Mouse (Mus musculus): ENCODE results near the gene Olfr568. TPM values are rescaled to one million over a fixed set of nuclear protein-coding genes. Genes with fewer than 3 reads are reported as not detected.

Gene Olfr568
- polyA plus RNA-seq (2014; fragmentation: Illumina TruSeq; extraction: RNeasy Lipid Tissue Mini Kit (QIAGEN cat#74804); ENCODE audit: low read depth, low replicate concordance), result not detected

DNA sequence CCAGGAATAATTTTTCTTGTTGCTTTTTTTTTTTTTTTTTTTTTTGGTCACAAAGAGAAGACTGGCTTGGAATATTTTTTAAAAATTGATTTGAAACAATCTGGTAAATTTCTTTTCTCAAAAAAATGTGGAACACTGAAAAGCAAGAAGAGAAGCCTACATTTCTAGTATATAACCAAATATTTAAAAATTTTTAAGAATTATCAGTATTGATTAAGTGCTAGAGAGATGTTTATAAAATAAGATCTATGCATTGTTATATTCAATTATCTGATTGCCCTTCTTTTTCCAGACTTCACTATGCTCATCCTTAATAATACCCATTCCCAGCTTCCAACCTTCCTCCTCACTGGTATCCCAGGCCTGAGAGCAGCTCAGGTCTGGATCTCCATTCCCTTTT, at the start of gene Olfr568:
Olfr568 (plus strand) TSS at position 301 of the 400 bp plus-strand sequence.

DNA sequence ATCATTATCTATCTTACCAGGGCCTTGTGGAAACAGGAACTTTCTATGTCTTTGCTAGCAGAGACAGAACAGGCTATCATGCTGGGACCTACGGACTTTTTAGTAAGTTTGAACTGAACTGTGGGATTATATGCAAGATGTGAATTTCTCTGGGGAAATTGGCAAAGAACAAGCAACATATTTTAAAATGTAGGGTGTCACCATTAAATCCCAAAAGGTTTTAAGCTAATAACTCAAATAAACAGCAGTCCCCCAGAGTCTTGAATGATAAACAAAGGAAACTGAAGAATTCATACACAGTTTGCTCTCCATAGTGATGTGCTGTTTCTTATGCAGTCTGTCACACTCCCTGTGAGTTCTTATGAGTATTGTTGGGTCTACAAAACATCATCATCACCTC, 18.3 kb upstream of the Olfr568 start, which contains the start of gene Olfr566:
Olfr566 (minus strand) TSS at position 101 of the 400 bp plus-strand sequence.

DNA sequence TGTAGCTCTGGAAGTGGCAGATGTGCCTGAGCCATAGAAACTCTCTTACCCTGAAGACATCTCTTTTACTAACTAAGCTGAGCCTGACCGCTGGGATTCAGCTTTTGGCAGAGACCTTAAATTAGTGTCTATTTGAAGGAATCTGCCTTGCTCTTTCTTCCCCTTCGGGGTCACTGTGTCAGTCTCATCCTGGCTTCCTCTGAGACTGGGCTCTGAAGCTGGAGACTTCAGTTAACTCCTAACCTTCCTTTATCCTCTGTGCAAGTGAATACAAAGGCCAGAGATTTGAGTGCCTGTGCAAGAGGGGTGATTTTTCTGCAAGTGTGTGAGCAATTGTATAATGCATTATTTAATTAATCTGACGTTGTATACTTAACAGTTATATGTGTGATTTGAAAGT, 13.9 kb downstream of the Olfr568 start, which contains the start of gene Olfr569:
Olfr569 (minus strand) TSS at position 101 of the 400 bp plus-strand sequence.

DNA sequence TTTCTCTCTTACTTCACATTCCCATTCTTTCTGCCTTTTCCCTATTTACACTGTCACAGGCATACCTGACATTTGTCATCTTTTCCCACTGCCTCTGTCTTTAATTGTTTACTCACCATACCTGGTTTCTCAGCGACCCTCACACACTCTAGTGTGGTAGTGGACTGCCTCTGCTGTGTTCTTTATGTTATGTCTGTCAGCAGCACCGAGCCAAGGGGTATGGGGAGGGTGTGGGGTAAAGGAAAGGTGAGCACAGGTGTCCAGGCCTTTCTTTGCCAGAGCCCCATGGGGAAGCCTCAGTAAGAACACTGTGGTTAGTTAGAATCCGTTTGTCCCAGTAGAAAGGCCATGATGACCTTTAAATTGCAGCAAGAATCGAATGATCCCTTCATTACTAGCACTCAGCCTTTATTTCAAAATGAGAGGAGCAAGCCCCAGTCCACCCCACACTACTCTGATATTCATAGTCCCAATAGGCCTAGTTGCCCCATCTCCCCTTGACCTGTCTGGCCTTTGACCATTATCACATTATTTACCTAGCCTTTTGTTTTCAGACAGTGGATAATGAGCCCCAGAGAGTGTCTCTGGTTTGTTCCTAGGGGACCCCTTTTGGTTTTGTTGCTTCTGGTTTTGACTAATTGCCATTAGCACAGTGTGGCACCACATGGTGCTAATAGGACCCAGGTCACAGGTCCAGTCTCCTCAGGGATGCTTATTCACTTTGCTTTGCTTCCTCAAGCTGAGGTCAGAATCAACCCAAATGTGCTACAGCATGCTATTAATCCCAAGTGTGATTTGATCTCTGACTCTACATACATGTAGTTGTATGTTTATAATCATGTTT, 40.3 kb downstream of the Olfr568 start, which contains the start of gene Olfr571:
Olfr571 (minus strand) TSS at position 505 of the 844 bp plus-strand sequence.

DNA sequence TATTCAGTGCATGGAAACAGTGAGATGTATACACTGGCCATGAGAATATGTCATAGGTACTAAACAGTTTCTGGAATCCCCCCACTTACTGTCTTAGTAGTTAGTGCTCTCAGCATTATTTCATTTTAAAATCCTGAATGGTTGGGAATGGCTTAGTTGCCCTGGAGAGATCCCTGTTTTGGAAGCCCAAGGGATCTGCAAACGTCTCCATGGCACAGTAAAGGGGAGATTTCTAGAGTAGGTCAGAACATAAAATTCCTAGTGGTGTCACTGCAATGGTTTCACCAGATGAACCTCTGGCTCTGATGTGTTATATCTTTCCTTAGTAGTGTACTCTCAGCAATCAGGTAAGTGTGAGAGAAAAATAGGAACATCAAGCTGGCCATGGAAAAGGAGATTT, 47.2 kb downstream of the Olfr568 start, which contains the start of gene Olfr572:
Olfr572 (plus strand) TSS at position 301 of the 400 bp plus-strand sequence.

Other genes starting within 250 kb of the Olfr568 start
- gene Olfr554, start 238.7 kb upstream of the Olfr568 start, polyA plus RNA-seq (2014; fragmentation: Illumina TruSeq; extraction: RNeasy Lipid Tissue Mini Kit (QIAGEN cat#74804); ENCODE audit: low read depth, low replicate concordance), result not detected
- not detected for gene Olfr555, start 218.3 kb upstream of the Olfr568 start, polyA plus RNA-seq (2014; fragmentation: Illumina TruSeq; extraction: RNeasy Lipid Tissue Mini Kit (QIAGEN cat#74804); ENCODE audit: low read depth, low replicate concordance)
- not detected for gene Olfr556, start 212.2 kb upstream of the Olfr568 start, polyA plus RNA-seq (2014; fragmentation: Illumina TruSeq; extraction: RNeasy Lipid Tissue Mini Kit (QIAGEN cat#74804); ENCODE audit: low read depth, low replicate concordance)
- 8.5 TPM for gene Trim68, start 189.8 kb upstream of the Olfr568 start, polyA plus RNA-seq (2014; fragmentation: Illumina TruSeq; extraction: RNeasy Lipid Tissue Mini Kit (QIAGEN cat#74804); ENCODE audit: low read depth, low replicate concordance)
- gene Olfr557, start 181.2 kb upstream of the Olfr568 start, polyA plus RNA-seq (2014; fragmentation: Illumina TruSeq; extraction: RNeasy Lipid Tissue Mini Kit (QIAGEN cat#74804); ENCODE audit: low read depth, low replicate concordance), result not detected
- gene Olfr558, start 174.9 kb upstream of the Olfr568 start, polyA plus RNA-seq (2014; fragmentation: Illumina TruSeq; extraction: RNeasy Lipid Tissue Mini Kit (QIAGEN cat#74804); ENCODE audit: low read depth, low replicate concordance), result 2.6 TPM
- gene Olfr33, start 158.1 kb upstream of the Olfr568 start, polyA plus RNA-seq (2014; fragmentation: Illumina TruSeq; extraction: RNeasy Lipid Tissue Mini Kit (QIAGEN cat#74804); ENCODE audit: low read depth, low replicate concordance), result not detected
- not detected for gene Olfr559, start 149.6 kb upstream of the Olfr568 start, polyA plus RNA-seq (2014; fragmentation: Illumina TruSeq; extraction: RNeasy Lipid Tissue Mini Kit (QIAGEN cat#74804); ENCODE audit: low read depth, low replicate concordance)
- gene Olfr560, start 117.8 kb upstream of the Olfr568 start, polyA plus RNA-seq (2014; fragmentation: Illumina TruSeq; extraction: RNeasy Lipid Tissue Mini Kit (QIAGEN cat#74804); ENCODE audit: low read depth, low replicate concordance), result not detected
- gene Olfr78, start 117.7 kb upstream of the Olfr568 start, polyA plus RNA-seq (2014; fragmentation: Illumina TruSeq; extraction: RNeasy Lipid Tissue Mini Kit (QIAGEN cat#74804); ENCODE audit: low read depth, low replicate concordance), result 0.52 TPM
- gene Olfr561, start 105.9 kb upstream of the Olfr568 start, polyA plus RNA-seq (2014; fragmentation: Illumina TruSeq; extraction: RNeasy Lipid Tissue Mini Kit (QIAGEN cat#74804); ENCODE audit: low read depth, low replicate concordance), result not detected
- gene Olfr564, start 73.6 kb upstream of the Olfr568 start, polyA plus RNA-seq (2014; fragmentation: Illumina TruSeq; extraction: RNeasy Lipid Tissue Mini Kit (QIAGEN cat#74804); ENCODE audit: low read depth, low replicate concordance), result not detected
- gene Olfr566, start 18.4 kb upstream of the Olfr568 start, polyA plus RNA-seq (2014; fragmentation: Illumina TruSeq; extraction: RNeasy Lipid Tissue Mini Kit (QIAGEN cat#74804); ENCODE audit: low read depth, low replicate concordance), result not detected
- gene Olfr569, start 13.8 kb downstream of the Olfr568 start, polyA plus RNA-seq (2014; fragmentation: Illumina TruSeq; extraction: RNeasy Lipid Tissue Mini Kit (QIAGEN cat#74804); ENCODE audit: low read depth, low replicate concordance), result not detected
- not detected for gene Olfr570, start 17.5 kb downstream of the Olfr568 start, polyA plus RNA-seq (2014; fragmentation: Illumina TruSeq; extraction: RNeasy Lipid Tissue Mini Kit (QIAGEN cat#74804); ENCODE audit: low read depth, low replicate concordance)
- gene Olfr571, start 40.4 kb downstream of the Olfr568 start, polyA plus RNA-seq (2014; fragmentation: Illumina TruSeq; extraction: RNeasy Lipid Tissue Mini Kit (QIAGEN cat#74804); ENCODE audit: low read depth, low replicate concordance), result not detected
- not detected for gene Olfr572, start 47.3 kb downstream of the Olfr568 start, polyA plus RNA-seq (2014; fragmentation: Illumina TruSeq; extraction: RNeasy Lipid Tissue Mini Kit (QIAGEN cat#74804); ENCODE audit: low read depth, low replicate concordance)
- gene Olfr573-ps1, start 65.5 kb downstream of the Olfr568 start, polyA plus RNA-seq (2014; fragmentation: Illumina TruSeq; extraction: RNeasy Lipid Tissue Mini Kit (QIAGEN cat#74804); ENCODE audit: low read depth, low replicate concordance), result not detected
- gene Olfr574, start 71.3 kb downstream of the Olfr568 start, polyA plus RNA-seq (2014; fragmentation: Illumina TruSeq; extraction: RNeasy Lipid Tissue Mini Kit (QIAGEN cat#74804); ENCODE audit: low read depth, low replicate concordance), result not detected
- not detected for gene Olfr575, start 81.7 kb downstream of the Olfr568 start, polyA plus RNA-seq (2014; fragmentation: Illumina TruSeq; extraction: RNeasy Lipid Tissue Mini Kit (QIAGEN cat#74804); ENCODE audit: low read depth, low replicate concordance)
- gene Olfr576, start 85.5 kb downstream of the Olfr568 start, polyA plus RNA-seq (2014; fragmentation: Illumina TruSeq; extraction: RNeasy Lipid Tissue Mini Kit (QIAGEN cat#74804); ENCODE audit: low read depth, low replicate concordance), result not detected
- gene Olfr577, start 98.8 kb downstream of the Olfr568 start, polyA plus RNA-seq (2014; fragmentation: Illumina TruSeq; extraction: RNeasy Lipid Tissue Mini Kit (QIAGEN cat#74804); ENCODE audit: low read depth, low replicate concordance), result not detected
- gene Olfr578, start 112.2 kb downstream of the Olfr568 start, polyA plus RNA-seq (2014; fragmentation: Illumina TruSeq; extraction: RNeasy Lipid Tissue Mini Kit (QIAGEN cat#74804); ENCODE audit: low read depth, low replicate concordance), result not detected
- gene Olfr582, start 160.9 kb downstream of the Olfr568 start, polyA plus RNA-seq (2014; fragmentation: Illumina TruSeq; extraction: RNeasy Lipid Tissue Mini Kit (QIAGEN cat#74804); ENCODE audit: low read depth, low replicate concordance), result not detected
- gene Olfr583, start 174.2 kb downstream of the Olfr568 start, polyA plus RNA-seq (2014; fragmentation: Illumina TruSeq; extraction: RNeasy Lipid Tissue Mini Kit (QIAGEN cat#74804); ENCODE audit: low read depth, low replicate concordance), result not detected
- gene Olfr584, start 204.8 kb downstream of the Olfr568 start, polyA plus RNA-seq (2014; fragmentation: Illumina TruSeq; extraction: RNeasy Lipid Tissue Mini Kit (QIAGEN cat#74804); ENCODE audit: low read depth, low replicate concordance), result not detected
- not detected for gene Olfr585, start 220.6 kb downstream of the Olfr568 start, polyA plus RNA-seq (2014; fragmentation: Illumina TruSeq; extraction: RNeasy Lipid Tissue Mini Kit (QIAGEN cat#74804); ENCODE audit: low read depth, low replicate concordance)
- gene Olfr586, start 248.5 kb downstream of the Olfr568 start, polyA plus RNA-seq (2014; fragmentation: Illumina TruSeq; extraction: RNeasy Lipid Tissue Mini Kit (QIAGEN cat#74804); ENCODE audit: low read depth, low replicate concordance), result not detected